Comparison of ENCODE assay signal across 18 mouse cellular contexts in the genomic region with DNA sequence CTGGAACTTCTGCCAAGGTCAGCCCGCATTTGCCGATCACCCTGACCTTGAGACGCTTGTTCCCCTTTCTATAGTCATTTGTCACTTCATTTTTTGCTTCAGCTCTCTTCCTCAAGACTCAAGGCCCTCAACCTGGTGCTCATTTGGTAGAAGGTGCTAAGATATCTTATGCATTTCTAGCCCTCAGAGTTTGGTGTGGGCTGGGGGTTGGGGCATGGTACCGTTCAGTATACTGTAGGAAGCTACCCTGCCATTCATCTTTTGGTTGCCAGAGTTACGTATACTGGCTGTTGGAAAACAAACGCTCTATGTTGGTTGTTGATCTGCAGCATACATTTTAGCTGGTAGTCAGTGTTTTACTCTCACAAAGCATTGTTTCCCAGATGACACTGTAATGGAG.
"Had no signal": no experiment of that assay in that cellular context is flagged by ENCODE, and none has a peak within 500 bp of the region (broad histone marks: within the 10 kb centered on the region; RNA-seq: fewer than 3 reads in every experiment).

No protein-coding gene starts in this region.

- H3K36me3 ChIP-seq: liver, embryonic 15.5 days; lung, embryonic 15.5 days; midbrain, embryonic 12.5 days; neural tube, embryonic 12.5 days; stomach, embryonic 15.5 days had no signal

- H3K27me3 ChIP-seq: liver, embryonic 15.5 days; lung, embryonic 15.5 days; midbrain, embryonic 12.5 days; neural tube, embryonic 12.5 days; stomach, embryonic 15.5 days had no signal

- H3K9ac ChIP-seq: liver, embryonic 15.5 days; liver, postnatal 0 days; lung, embryonic 15.5 days; midbrain, embryonic 12.5 days; neural tube, embryonic 12.5 days; stomach, embryonic 15.5 days had no signal

- DNase-seq: liver, postnatal 0 days; lung, adult 2 months; lung, postnatal 14 days; lung, postnatal 36 days; midbrain, embryonic 14.5 days; right cerebral cortex, postnatal 14 days; thymus, postnatal 14 days; thymus, postnatal 36 days had no signal

- H3K4me1 ChIP-seq: liver, embryonic 15.5 days; lung, embryonic 15.5 days; stomach, embryonic 15.5 days had no signal

- H3K27ac ChIP-seq: liver, embryonic 15.5 days; lung, embryonic 15.5 days; macrophage; midbrain, embryonic 12.5 days; neural tube, embryonic 12.5 days; stomach, embryonic 15.5 days; stomach, postnatal 0 days had no signal

- H3K9me3 ChIP-seq: liver, embryonic 15.5 days; lung, embryonic 15.5 days; midbrain, embryonic 12.5 days; neural tube, embryonic 12.5 days; stomach, embryonic 15.5 days had no signal

- H3K4me3 ChIP-seq: liver, embryonic 15.5 days; lung, embryonic 15.5 days; megakaryocyte, embryonic 14.5 days; midbrain, embryonic 12.5 days; neural tube, embryonic 12.5 days; stomach, embryonic 15.5 days had no signal

- ATAC-seq: liver, postnatal 0 days; lung, postnatal 0 days; midbrain, embryonic 16.5 days had no signal

- H3K4me2 ChIP-seq: liver, embryonic 15.5 days; lung, embryonic 15.5 days; midbrain, embryonic 12.5 days; neural tube, embryonic 12.5 days; stomach, embryonic 15.5 days had no signal
